Mouse (Mus musculus) neural tube, embryonic 11.5 days (tissue): ENCODE data around the gene Ero1lb. TPM values are rescaled to one million over a fixed set of nuclear protein-coding genes. Genes with fewer than 3 reads are reported as not detected.
A peak's percentile ranks its signal among the peaks of the same experiment; 100 is the strongest.
"Not testable (repeated sequence)": the region's sequence is repeated elsewhere in the genome, so short reads cannot be mapped to it uniquely, and the experiment has no call there.

ENCODE experiments used
- ATAC-seq: fragments of 200-750 bp; cut with Nextera tagmentation; 2 replicates; pipeline ENCODE4 v1.8.0; 2017; ENCODE audit warnings: moderate number of reproducible peaks, mild to moderate bottlenecking, moderate TSS enrichment, moderate library complexity; ENCODE audit not compliant: insufficient read depth, low FRiP score, low TSS enrichment
- DNase-seq: peaks from one replicate; pipeline ENCODE4 v3.0.0-alpha.2; 2015; ENCODE audit warnings: low spot score
- H3K27ac ChIP-seq: fragments of 300-500 bp; sonication (generic); 2 replicates; pipeline ENCODE4 v1.5.1; 2014; ENCODE audit warnings: low read depth, mild to moderate bottlenecking, low read length
- H3K27me3 ChIP-seq: fragments of 300-500 bp; sonication (generic); 2 replicates; pipeline ENCODE4 v1.6.1; 2014; ENCODE audit warnings: mild to moderate bottlenecking, low read length, mixed read lengths; ENCODE audit not compliant: control insufficient read depth, insufficient read depth
- H3K36me3 ChIP-seq: fragments of 300-500 bp; sonication (generic); 2 replicates; pipeline ENCODE4 v1.6.1; 2014; ENCODE audit warnings: mild to moderate bottlenecking, low read length, moderate library complexity, mixed read lengths; ENCODE audit not compliant: control insufficient read depth, insufficient read depth
- H3K4me1 ChIP-seq: fragments of 300-500 bp; sonication (generic); 2 replicates; pipeline ENCODE4 v1.6.1; 2014; ENCODE audit warnings: low read length, mixed read lengths; ENCODE audit not compliant: control insufficient read depth, insufficient read depth
- H3K4me2 ChIP-seq: fragments of 300-500 bp; sonication (generic); 2 replicates; pipeline ENCODE4 v1.6.1; 2014; ENCODE audit warnings: low read depth, mild to moderate bottlenecking, moderate library complexity
- H3K4me3 ChIP-seq: fragments of 300-500 bp; sonication (generic); 2 replicates; pipeline ENCODE4 v1.5.1; 2014; ENCODE audit warnings: low read depth, low read length
- H3K9ac ChIP-seq: fragments of 300-500 bp; sonication (generic); 2 replicates; pipeline ENCODE4 v1.6.1; 2014; ENCODE audit warnings: mild to moderate bottlenecking, low read length
- H3K9me3 ChIP-seq: fragments of 300-500 bp; sonication (generic); 2 replicates; pipeline ENCODE4 v1.6.1; 2016; ENCODE audit warnings: low read length; ENCODE audit not compliant: control insufficient read depth
- WGBS: fragments of 180-500 bp; shearing (Covaris S2); extraction: QIAGEN DNeasy Blood & Tissue Kit; methylation state at CpG from one replicate; pipeline ENCODE4 v1.1.7; 2014; 5-methylcytosine and 5-hydroxymethylcytosine counted together
- polyA plus RNA-seq: library from polyadenylated mRNA; unstranded; fragments of >200 nt; fragmentation: Nextera tagmentation; extraction: Ambion mirVana; gene quantifications from 2 replicates; pipeline ENCODE4 v1.2.1, GENCODE M21; 2014

Ero1lb gene
- polyA plus RNA-seq, 1 experiment from 2014 or later: 12.0 TPM

- WGBS: 84% methylated on average over 4 of the region's 4 CpGs
- H3K27ac ChIP-seq: no peak overlapping the region
- peaks cover 4% of the 10 kb centered on the region; the same call in 1 of the 2 replicates for H3K4me1 ChIP-seq
- no peak for ATAC-seq
- H3K4me2 ChIP-seq: no peak overlapping the region
- 0 out of 2 replicates have a peak, but pooled peaks cover 2% of the 10 kb centered on the region for H3K27me3 ChIP-seq
- H3K4me3 ChIP-seq: no peak overlapping the region
- H3K9me3 ChIP-seq: no peaks in the 10 kb centered on the region
- no peaks in the 10 kb centered on the region for H3K36me3 ChIP-seq
- DNase-seq: no peak
- H3K9ac ChIP-seq: no peak overlapping the region
Measured at GRCm38 (mm10) chr13:12562256-12562655, 3.4 kb upstream of the Ero1lb start.

- 0 out of 2 replicates have a peak, but pooled peaks cover 2% of the 10 kb centered on the region for H3K27me3 ChIP-seq
- no peak overlapping the region for H3K9ac ChIP-seq
- no peaks in the 10 kb centered on the region for H3K9me3 ChIP-seq
- no peak overlapping the region for H3K4me2 ChIP-seq
- ATAC-seq: no peak
- peaks cover 4% of the 10 kb centered on the region; the same call in 1 of the 2 replicates for H3K4me1 ChIP-seq
- H3K4me3 ChIP-seq: no peak overlapping the region
- H3K27ac ChIP-seq: no peak overlapping the region
- H3K36me3 ChIP-seq: no peaks in the 10 kb centered on the region
- 75% methylated on average over 1 of the region's 1 CpGs for WGBS
- no peak for DNase-seq
Measured at GRCm38 (mm10) chr13:12567936-12568335, 2.3 kb downstream of the Ero1lb start.

GRCm38 (mm10) chr13:12568597-12569469, 3.2 kb downstream of the Ero1lb start:
- ATAC-seq (no peak), DNase-seq (no peak)
- no peak overlapping the region for H3K9ac ChIP-seq
- peaks cover 4% of the 10 kb centered on the region; the same call in 1 of the 2 replicates for H3K4me1 ChIP-seq
- no peak overlapping the region for H3K27ac ChIP-seq
- 74% methylated on average over 9 of the region's 9 CpGs for WGBS
- no peaks in the 10 kb centered on the region for H3K36me3 ChIP-seq
- no peak overlapping the region for H3K4me3 ChIP-seq
- H3K27me3 ChIP-seq: 0 out of 2 replicates have a peak, but pooled peaks cover 2% of the 10 kb centered on the region
- no peak overlapping the region for H3K4me2 ChIP-seq
- H3K9me3 ChIP-seq: no peaks in the 10 kb centered on the region

GRCm38 (mm10) chr13:12569741-12570140, 4.1 kb downstream of the Ero1lb start:
- Histone ChIP-seq H3K4me3 (no peak overlapping the region), H3K27me3 (0 out of 2 replicates have a peak, but pooled peaks cover 2% of the 10 kb centered on the region), H3K27ac (no peak overlapping the region), H3K4me2 (no peak overlapping the region), H3K4me1 (peaks cover 4% of the 10 kb centered on the region; the same call in 1 of the 2 replicates), H3K36me3 (no peaks in the 10 kb centered on the region), H3K9me3 (no peaks in the 10 kb centered on the region), H3K9ac (no peak overlapping the region)
- ATAC-seq (no peak), DNase-seq (no peak)
- 84% methylated on average over 7 of the region's 7 CpGs for WGBS

GRCm38 (mm10) chr13:12574979-12575536, 9.4 kb downstream of the Ero1lb start:
- WGBS: 88% methylated on average over 9 of the region's 9 CpGs
- Histone ChIP-seq H3K9me3 (no peaks in the 10 kb centered on the region), H3K27ac (no peak overlapping the region), H3K9ac (no peak overlapping the region), H3K4me3 (no peak overlapping the region), H3K4me1 (no peaks in the 10 kb centered on the region), H3K36me3 (no peaks in the 10 kb centered on the region), H3K4me2 (no peak overlapping the region), H3K27me3 (no peaks in the 10 kb centered on the region)
- DNase-seq: no peak
- no peak for ATAC-seq

- Histone ChIP-seq H3K4me3 (no peak overlapping the region), H3K4me2 (no peak overlapping the region), H3K36me3 (no peaks in the 10 kb centered on the region), H3K9me3 (no peaks in the 10 kb centered on the region), H3K9ac (no peak overlapping the region), H3K27me3 (no peaks in the 10 kb centered on the region), H3K4me1 (no peaks in the 10 kb centered on the region), H3K27ac (no peak overlapping the region)
- ATAC-seq (no peak), DNase-seq (no peak)
- WGBS: 91% methylated on average over 5 of the region's 5 CpGs
Measured at GRCm38 (mm10) chr13:12578145-12578544, 12.5 kb downstream of the Ero1lb start.

- Histone ChIP-seq H3K4me2 (no peak overlapping the region), H3K27ac (no peak overlapping the region), H3K9me3 (no peaks in the 10 kb centered on the region), H3K27me3 (no peaks in the 10 kb centered on the region), H3K9ac (no peak overlapping the region), H3K36me3 (no peaks in the 10 kb centered on the region), H3K4me1 (no peaks in the 10 kb centered on the region), H3K4me3 (no peak overlapping the region)
- ATAC-seq (no peak), DNase-seq (peak; percentile 79)
- WGBS: 6% methylated on average over 3 of the region's 3 CpGs
Measured at GRCm38 (mm10) chr13:12589003-12589402, 23.3 kb downstream of the Ero1lb start.

- H3K4me2 ChIP-seq, H3K27me3 ChIP-seq, H3K9ac ChIP-seq, H3K27ac ChIP-seq, H3K4me3 ChIP-seq, H3K36me3 ChIP-seq, ATAC-seq, H3K9me3 ChIP-seq, DNase-seq, H3K4me1 ChIP-seq: not testable (repeated sequence)
- WGBS: 84% methylated on average over 2 of the region's 4 CpGs
Measured at GRCm38 (mm10) chr13:12597075-12597474, 31.4 kb downstream of the Ero1lb start.

- not testable (repeated sequence) for H3K36me3 ChIP-seq, DNase-seq
Measured at GRCm38 (mm10) chr13:12610206-12610605, 44.5 kb downstream of the Ero1lb start.

More at GRCm38 (mm10) chr13:12610206-12610605, 44.5 kb downstream of the Ero1lb start:
- not testable (repeated sequence) for H3K27me3 ChIP-seq, H3K4me3 ChIP-seq, H3K4me2 ChIP-seq, ATAC-seq, H3K9me3 ChIP-seq, H3K27ac ChIP-seq, H3K9ac ChIP-seq, H3K4me1 ChIP-seq
